Mouse (Mus musculus) liver, adult 2 months (tissue): ENCODE data around the gene Ppp6r2. TPM values are rescaled to one million over a fixed set of nuclear protein-coding genes. Genes with fewer than 3 reads are reported as not detected.

Source experiments
- DNase-seq: peaks from one replicate; pipeline ENCODE4 v3.0.0-alpha.2; 2011; ENCODE audit warnings: low read depth, low spot score; ENCODE audit errors: extremely low read depth
- H3K27ac ChIP-seq: fragments of 200-500 bp; replicated peaks from 2 replicates; pipeline ENCODE4 v1.5.1; 2012; ENCODE audit warnings: low read depth, mild to moderate bottlenecking, control low read depth, inconsistent platforms, low read length; ENCODE audit not compliant: insufficient read depth
- H3K27me3 ChIP-seq: fragments of 200-500 bp; 2 replicates; pipeline ENCODE4 v1.6.1; 2012; ENCODE audit warnings: mild to moderate bottlenecking, moderate library complexity, low read length, inconsistent platforms; ENCODE audit not compliant: control insufficient read depth, insufficient read depth
- H3K36me3 ChIP-seq: fragments of 200-500 bp; 2 replicates; pipeline ENCODE4 v1.6.1; 2012; ENCODE audit warnings: low read length, inconsistent platforms; ENCODE audit not compliant: control insufficient read depth, insufficient read depth
- H3K4me1 ChIP-seq: fragments of 200-500 bp; 2 replicates; pipeline ENCODE4 v1.6.1; 2011; ENCODE audit warnings: low read length; ENCODE audit not compliant: control insufficient read depth, insufficient read depth
- H3K4me3 ChIP-seq: fragments of 200-500 bp; 2 replicates; pipeline ENCODE4 v1.5.1; 2011; ENCODE audit warnings: low read depth, mild to moderate bottlenecking, control low read depth, low read length, moderate library complexity; ENCODE audit not compliant: insufficient read depth
- H3K79me2 ChIP-seq: fragments of 200-500 bp; 2 replicates; pipeline ENCODE4 v1.6.1; 2012; ENCODE audit warnings: inconsistent platforms, mild to moderate bottlenecking, low read length, moderate library complexity; ENCODE audit not compliant: control insufficient read depth, insufficient read depth
- H3K9ac ChIP-seq: fragments of 200-500 bp; 2 replicates; pipeline ENCODE4 v1.6.1; 2012; ENCODE audit warnings: low read depth, mild to moderate bottlenecking, control low read depth, inconsistent platforms, low read length
- CTCF ChIP-seq: fragments of 200-500 bp; IDR thresholded peaks from 2 replicates; pipeline ENCODE4 v1.5.1; 2011; ENCODE audit warnings: low read depth, low read length, control low read depth
- POLR2A ChIP-seq: fragments of 200-500 bp; IDR thresholded peaks from 2 replicates; pipeline ENCODE4 v1.6.1; 2011; ENCODE audit warnings: low read length, control low read depth; ENCODE audit not compliant: insufficient read depth; ENCODE audit errors: extremely low read depth
- WGBS: fragments of 180-500 bp; shearing (Covaris S2); methylation state at CpG from one replicate; pipeline ENCODE4 v1.1.7; 2018; 5-methylcytosine and 5-hydroxymethylcytosine counted together
- polyA plus RNA-seq: library from polyadenylated mRNA; depleted of rRNA; stranded (reverse); fragments of >200 nt; gene quantifications from 2 replicates; pipeline ENCODE4 v1.2.3, GENCODE M21; 2012
- total RNA-seq: library from RNA; depleted of rRNA; stranded (reverse); fragments of >200 nt; gene quantifications from 2 replicates; pipeline ENCODE4 v1.2.3, GENCODE M21; 2014

Gene Ppp6r2
- total and polyA plus RNA-seq, 2 experiments: 43.9 to 115 TPM

GRCm38 (mm10) chr15:89184141-89184936 is 27.0 kb upstream of the Ppp6r2 start:
- DNase-seq: no peak
- H3K36me3 ChIP-seq: no peaks in the 10 kb centered on the region
- 96% methylated on average over 5 of the region's 5 CpGs for WGBS
- peaks cover 3% of the 10 kb centered on the region; the same call in 1 of the 2 replicates for H3K4me1 ChIP-seq
- TF ChIP-seq POLR2A (no peak), CTCF (no peak)
- H3K9ac ChIP-seq: no peak overlapping the region
- H3K27me3 ChIP-seq: no peaks in the 10 kb centered on the region
- no peak overlapping the region for H3K27ac ChIP-seq
- no peak overlapping the region for H3K4me3 ChIP-seq
- peaks cover 6% of the 10 kb centered on the region; the same call in 1 of the 2 replicates for H3K79me2 ChIP-seq

GRCm38 (mm10) chr15:89184937-89185227 is 26.5 kb upstream of the Ppp6r2 start:
- Histone ChIP-seq H3K9ac (no peak overlapping the region), H3K36me3 (no peaks in the 10 kb centered on the region), H3K4me3 (no peak overlapping the region), H3K79me2 (peaks cover 6% of the 10 kb centered on the region; the same call in 1 of the 2 replicates), H3K27me3 (no peaks in the 10 kb centered on the region), H3K27ac (no peak overlapping the region), H3K4me1 (peaks cover 3% of the 10 kb centered on the region; the same call in 1 of the 2 replicates)
- DNase-seq: no peak
- TF ChIP-seq CTCF (no peak), POLR2A (no peak)
- WGBS: 91% methylated on average over 5 of the region's 5 CpGs

- H3K4me3 ChIP-seq: no peak overlapping the region
- DNase-seq: no peak
Observed at GRCm38 (mm10) chr15:89195261-89195681, 16.1 kb upstream of the Ppp6r2 start.

GRCm38 (mm10) chr15:89195690-89196312 is 15.6 kb upstream of the Ppp6r2 start:
- Histone ChIP-seq H3K9ac (peak overlapping the region; percentile 93), H3K4me1 (peaks cover 6% of the 10 kb centered on the region; the same call in 1 of the 2 replicates), H3K4me3 (peak overlapping the region; percentile 84), H3K36me3 (no peaks in the 10 kb centered on the region), H3K27ac (peak overlapping the region; percentile 95), H3K27me3 (no peaks in the 10 kb centered on the region), H3K79me2 (no peaks in the 10 kb centered on the region)
- 1% methylated on average over 25 of the region's 25 CpGs for WGBS
- TF ChIP-seq CTCF: no peak
- peak; percentile 92 for TF ChIP-seq POLR2A
- peak; percentile 83 for DNase-seq

More at GRCm38 (mm10) chr15:89195261-89195681, 16.1 kb upstream of the Ppp6r2 start:
- Histone ChIP-seq H3K27me3 (no peaks in the 10 kb centered on the region), H3K27ac (no peak overlapping the region), H3K79me2 (no peaks in the 10 kb centered on the region), H3K36me3 (no peaks in the 10 kb centered on the region), H3K9ac (no peak overlapping the region), H3K4me1 (peaks cover 6% of the 10 kb centered on the region; the same call in 1 of the 2 replicates)
- WGBS: 60% methylated on average over 6 of the region's 6 CpGs
- no peak for TF ChIP-seq CTCF
- no peak for TF ChIP-seq POLR2A

- peaks cover 6% of the 10 kb centered on the region; the same call in 1 of the 2 replicates for H3K4me1 ChIP-seq
- DNase-seq: peak; percentile 88
- peak; percentile 85 for TF ChIP-seq CTCF
- TF ChIP-seq POLR2A: no peak
- H3K9ac ChIP-seq: peak within 1 kb of the TSS; percentile 93
- 0% methylated on average over 38 of the region's 38 CpGs for WGBS
- H3K27ac ChIP-seq: peak within 1 kb of the TSS; percentile 95
- H3K79me2 ChIP-seq: no peaks in the 10 kb centered on the region
- peak within 1 kb of the TSS; percentile 84 for H3K4me3 ChIP-seq
- H3K36me3 ChIP-seq: no peaks in the 10 kb centered on the region
- no peaks in the 10 kb centered on the region for H3K27me3 ChIP-seq
Observed at GRCm38 (mm10) chr15:89196313-89196706, 15.0 kb upstream of the Ppp6r2 start, which contains the start of gene Dennd6b. Gene Dennd6b, minus strand, starts transcription at chr15:89196496.
